ENCODE assay signal across 10 mouse cellular contexts in the genomic region with DNA sequence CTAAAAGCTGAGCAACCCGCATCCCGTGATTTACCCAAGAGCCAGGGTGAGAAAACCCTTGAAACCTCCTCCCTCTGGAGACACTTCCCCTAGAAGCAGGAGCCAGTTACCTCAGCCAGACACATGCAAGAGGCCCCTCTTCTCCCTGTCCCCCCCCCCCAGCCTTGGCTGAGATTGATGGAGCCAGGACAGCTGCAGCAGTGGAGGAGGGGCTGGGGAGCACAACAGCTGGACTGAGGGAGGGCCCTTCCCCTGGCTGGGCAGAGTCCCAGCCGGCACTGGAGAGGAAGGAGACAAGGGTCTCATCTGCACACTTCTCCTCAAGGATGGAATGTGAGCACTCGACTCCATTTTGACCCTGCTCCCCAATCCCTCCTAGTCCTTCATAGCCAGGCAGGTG.
A peak's percentile ranks its signal among the peaks of the same experiment; 100 is the strongest.
DNase-seq lines count a peak whose midpoint lies in the region; ATAC-seq and TF ChIP-seq lines count a peak whose summit lies in the region.
"Had no signal": no experiment of that assay in that cellular context is flagged by ENCODE, and none has a peak within 500 bp of the region (broad histone marks: within the 10 kb centered on the region; RNA-seq: fewer than 3 reads in every experiment).

No protein-coding gene starts in this region.

- 75% methylated on average over 4 of the region's 4 CpGs for WGBS in cerebellum, adult 2 months
- 19% methylated on average over 4 of the region's 4 CpGs for WGBS in heart, embryonic 13.5 days
- WGBS in midbrain, postnatal 0 days = 78% methylated on average over 3 of the region's 4 CpGs

- H3K36me3 ChIP-seq in heart, embryonic 13.5 days = peaks cover 29% of the 10 kb centered on the region
- no peaks in the 10 kb centered on the region for H3K36me3 ChIP-seq in midbrain, postnatal 0 days (ENCODE audit: insufficient read depth, low read length)

- H3K4me3 ChIP-seq in cerebellum, adult 2 months (replicated peaks; ENCODE audit: insufficient read depth, low read depth, low read length) = no peak overlapping the region
- H3K4me3 ChIP-seq in heart, embryonic 13.5 days = no peak overlapping the region
- no peak overlapping the region for H3K4me3 ChIP-seq in midbrain, postnatal 0 days (ENCODE audit: low read depth, low read length)

- ATAC-seq in heart, embryonic 13.5 days (ENCODE audit: extremely low read depth, insufficient number of reproducible peaks, low FRiP score, low TSS enrichment) = 0 out of 2 replicates have a peak, but pooled peaks have one; percentile 24
- no peak for ATAC-seq in midbrain, postnatal 0 days (ENCODE audit: low FRiP score)

- H3K4me2 ChIP-seq in heart, embryonic 13.5 days = no peak overlapping the region
- H3K4me2 ChIP-seq in midbrain, postnatal 0 days (ENCODE audit: low read depth, low read length, poor library complexity, severe bottlenecking) = no peak overlapping the region

- H3K4me1 ChIP-seq in cerebellum, adult 2 months (ENCODE audit: control insufficient read depth, insufficient read depth, low read length) = peaks cover 68% of the 10 kb centered on the region
- H3K4me1 ChIP-seq in heart, embryonic 13.5 days = peaks cover 78% of the 10 kb centered on the region
- H3K4me1 ChIP-seq in midbrain, postnatal 0 days (ENCODE audit: insufficient read depth, low read length) = no peaks in the 10 kb centered on the region

- 0 out of 2 replicates have a peak overlapping the region, but pooled peaks have one; percentile 83 for H3K27ac ChIP-seq in cerebellum, adult 2 months (ENCODE audit: insufficient read depth, low read length)
- H3K27ac ChIP-seq in heart, embryonic 13.5 days (replicated peaks) = peak overlapping the region; percentile 79; the same call in 1 of the 2 replicates
- no peak overlapping the region for H3K27ac ChIP-seq in midbrain, postnatal 0 days (ENCODE audit: low read depth, low read length)
- H3K27ac ChIP-seq: macrophage had no signal

- TF ChIP-seq POLR2A in cerebellum, adult 2 months (IDR thresholded peaks at IDR 0.05; ENCODE audit: borderline replicate concordance, insufficient read depth, low read length) = no peak

- no peaks in the 10 kb centered on the region for H3K27me3 ChIP-seq in cerebellum, adult 2 months (ENCODE audit: control insufficient read depth, insufficient read depth, low read length)
- no peaks in the 10 kb centered on the region for H3K27me3 ChIP-seq in heart, embryonic 13.5 days (replicated peaks)
- H3K27me3 ChIP-seq in midbrain, postnatal 0 days (ENCODE audit: insufficient read depth, low read length) = no peaks in the 10 kb centered on the region

- DNase-seq in cerebellum, adult 2 months = no peak
- DNase-seq in cerebellum, adult 11 months = no peak
- DNase-seq in kidney, postnatal 10 days = peak; percentile 74
- no peak for DNase-seq in kidney, adult 8-10 months
- peak; percentile 70 for DNase-seq in mesoderm, embryonic 11.5 days (ENCODE audit: low read depth, low spot score)
- DNase-seq in midbrain, postnatal 0 days (ENCODE audit: low spot score) = no peak
- DNase-seq in adrenal gland, postnatal 14 days = no peak
- DNase-seq: spleen, adult 18-20 months had no signal

- 0 out of 2 replicates have a peak overlapping the region, but pooled peaks have one; percentile 45 for H3K9ac ChIP-seq in heart, embryonic 13.5 days
- H3K9ac ChIP-seq in midbrain, postnatal 0 days (replicated peaks; ENCODE audit: low read length, poor library complexity, severe bottlenecking) = no peak overlapping the region

- H3K9me3 ChIP-seq in heart, embryonic 13.5 days = no peaks in the 10 kb centered on the region
- H3K9me3 ChIP-seq in midbrain, postnatal 0 days (ENCODE audit: low read length) = no peaks in the 10 kb centered on the region

- no peak for TF ChIP-seq CTCF in cerebellum, adult 2 months (IDR thresholded peaks at IDR 0.05; ENCODE audit: borderline replicate concordance, insufficient read depth, low read depth, low read length)
- TF ChIP-seq CTCF in midbrain, postnatal 0 days (IDR thresholded peaks at IDR 0.05) = no peak

Comparison
In these comparisons a context has a peak if more than half of its experiments do, and no peak if none do; other contexts are left out.
1. DNase-seq: peak in kidney, postnatal 10 days (single experiment) and mesoderm, embryonic 11.5 days (single experiment); none in cerebellum, adult 2 months (0 of 2), cerebellum, adult 11 months (single experiment), kidney, adult 8-10 months (0 of 2), midbrain, postnatal 0 days (single experiment) and adrenal gland, postnatal 14 days (single experiment).